Mouse (Mus musculus) testis, adult 2 months (tissue): ENCODE data around the gene Susd2.

ENCODE experiments used
- CTCF ChIP-seq: fragments of 200-500 bp; IDR thresholded peaks from 2 replicates; pipeline ENCODE4 v1.5.1; 2012; ENCODE audit warnings: low read depth, mild to moderate bottlenecking, inconsistent platforms, low read length, moderate library complexity; ENCODE audit not compliant: control insufficient read depth, insufficient read depth, insufficient replicate concordance
- POLR2A ChIP-seq: fragments of 200-500 bp; IDR thresholded peaks from 2 replicates; pipeline ENCODE4 v1.6.1; 2012; ENCODE audit warnings: low read depth, mild to moderate bottlenecking, inconsistent platforms, low read length, moderate library complexity; ENCODE audit not compliant: control insufficient read depth

DNA sequence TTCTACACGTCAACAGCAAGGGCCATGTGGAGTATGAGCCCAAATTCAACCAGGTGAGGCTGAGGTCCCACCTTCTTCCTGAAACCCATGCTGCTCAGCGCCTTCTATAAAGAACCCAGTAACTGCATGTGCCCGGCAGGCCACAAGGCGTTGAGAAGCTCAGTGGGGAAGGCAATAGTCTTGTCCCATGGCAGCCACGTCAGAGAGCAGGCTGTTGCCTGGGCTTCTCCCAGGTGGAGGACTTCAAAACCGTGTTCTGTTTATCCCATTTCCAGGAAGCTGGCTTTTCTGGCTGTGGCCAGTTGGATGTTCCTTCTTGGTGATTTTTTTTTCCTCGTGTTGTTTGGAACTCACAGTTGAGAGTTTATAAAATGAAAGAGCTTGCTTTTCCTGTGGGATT, 33.3 kb downstream of the Susd2 start:
- TF ChIP-seq CTCF: no peak
- no peak for TF ChIP-seq POLR2A
